Mouse (Mus musculus): ENCODE measurements around the gene Hist1h4d.
"Not testable (repeated sequence)": the region's sequence is repeated elsewhere in the genome, so short reads cannot be mapped to it uniquely, and the experiment has no call there.

GRCm38 (mm10) chr13:23533560-23534367 lies 47.6 kb upstream of the Hist1h4d start, which contains the start of gene Hist1h2af:
- not testable (repeated sequence) for TF ChIP-seq CTCF (IDR thresholded peaks at IDR 0.05; ENCODE audit: borderline replicate concordance, insufficient read depth, low read depth, low read length); POLR2A (IDR thresholded peaks at IDR 0.05; ENCODE audit: borderline replicate concordance, insufficient read depth, low read length)

Data from cerebellum, adult 2 months (tissue).